Mouse (Mus musculus) adrenal gland, adult 2 months (tissue): ENCODE measurements around the gene Zpbp2. TPM values are rescaled to one million over a fixed set of nuclear protein-coding genes. Genes with fewer than 3 reads are reported as not detected.

ENCODE experiments used
- DNase-seq: peaks from one replicate; pipeline ENCODE4 v3.0.0; 2021
- long read RNA-seq: library from polyadenylated mRNA; stranded (forward); transcript quantifications from one replicate; pipeline ENCODE4 v2.0.0, GENCODE M21; 2021
- polyA plus RNA-seq: library from polyadenylated mRNA; depleted of rRNA; stranded (reverse); fragments of >200 nt; gene quantifications from 2 replicates; pipeline ENCODE4 v1.2.3, GENCODE M21; 2012; rRNA removed
- total RNA-seq, 2 experiments: library from RNA; stranded (reverse); gene quantifications; 2 replicates each; pipeline ENCODE4 v1.2.3; 2021

Zpbp2 gene
- total RNA-seq (under 1 TPM; 0.66 to 0.69 TPM), polyA plus RNA-seq (0.10 and 0.30 TPM in 2 replicates)
- long read RNA-seq, partial matches to known transcripts = 1 of 1 reads
- long read RNA-seq, other reads (novel, unspliced or antisense) = 0 of 1 reads

GRCm38 (mm10) chr11:98550975-98551828 is at the start of gene Zpbp2:
Gene Zpbp2 (plus strand): TSS chr11:98551097.
- DNase-seq = peak; percentile 95

DNA sequence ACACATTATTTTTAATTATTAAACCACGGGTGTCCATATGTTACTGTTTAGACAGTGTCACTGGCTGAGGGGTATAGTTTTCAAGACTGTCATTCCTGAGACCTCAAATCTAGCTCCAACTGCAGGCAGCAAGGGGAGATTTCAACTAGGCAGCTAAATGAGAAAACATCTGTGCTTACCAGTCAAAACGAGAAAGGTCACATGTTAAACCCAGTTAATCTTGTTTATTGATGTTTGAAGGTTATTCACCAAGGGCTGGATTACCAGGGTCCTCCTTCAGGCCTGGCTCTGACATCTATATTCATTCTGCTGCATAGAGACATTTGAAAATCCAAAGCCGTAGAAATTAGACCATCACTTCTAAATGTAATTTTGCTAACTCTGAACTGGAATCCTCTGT is 46.0 kb upstream of the Zpbp2 start:
- no peak for DNase-seq

GRCm38 (mm10) chr11:98509434-98509833 is 41.5 kb upstream of the Zpbp2 start:
- DNase-seq = peak; percentile 2

DNA sequence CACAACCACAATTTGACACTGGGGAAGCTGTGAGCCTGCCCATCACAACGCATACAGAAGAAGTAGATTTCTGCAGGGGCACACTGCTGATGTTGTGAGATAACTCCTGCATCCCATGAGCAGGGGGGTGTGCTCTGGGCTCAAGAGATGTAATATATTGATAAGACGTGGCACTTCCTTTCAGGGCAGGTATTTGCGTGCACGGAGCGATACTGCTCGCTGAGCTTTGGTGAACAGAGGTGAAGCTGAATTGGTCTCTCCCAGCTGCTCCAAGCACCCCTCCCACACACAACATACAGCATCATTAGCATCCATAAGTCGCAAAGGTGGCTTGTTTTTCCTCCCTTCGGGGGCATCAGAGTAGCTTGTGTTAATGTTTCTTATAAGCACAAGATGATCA is 40.8 kb upstream of the Zpbp2 start:
- DNase-seq = no peak

- DNase-seq = no peak
These were observed 38.0 kb upstream of the Zpbp2 start for GRCm38 (mm10) chr11:98512881-98513280.

DNA sequence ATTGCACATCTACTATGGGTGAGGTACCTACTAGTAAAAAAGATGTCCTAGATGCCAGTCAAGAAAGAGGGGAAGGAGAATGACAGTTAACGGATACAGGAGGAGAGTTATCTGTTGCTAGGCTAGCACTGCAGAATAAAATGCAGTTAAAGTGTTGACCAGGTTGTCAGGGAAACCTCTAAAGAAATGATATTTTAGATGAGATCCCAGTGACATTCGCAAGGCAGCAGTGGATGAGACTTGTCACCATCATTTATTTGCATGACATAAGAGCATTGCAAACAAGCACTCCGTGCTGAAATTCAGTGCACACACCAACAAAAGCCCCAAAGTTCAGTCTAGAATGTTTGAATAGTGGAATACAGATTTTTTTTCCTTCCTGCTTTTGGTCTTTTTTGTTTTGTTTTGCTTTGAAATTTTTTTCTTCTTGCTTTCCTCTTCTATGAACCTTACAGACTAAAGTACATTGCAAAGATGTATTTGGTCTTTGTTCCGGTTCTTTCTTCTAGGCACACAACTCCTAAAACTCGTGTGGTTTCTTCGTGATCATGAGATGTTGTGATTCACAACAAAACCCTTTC is 37.5 kb upstream of the Zpbp2 start:
- no peak for DNase-seq

DNA sequence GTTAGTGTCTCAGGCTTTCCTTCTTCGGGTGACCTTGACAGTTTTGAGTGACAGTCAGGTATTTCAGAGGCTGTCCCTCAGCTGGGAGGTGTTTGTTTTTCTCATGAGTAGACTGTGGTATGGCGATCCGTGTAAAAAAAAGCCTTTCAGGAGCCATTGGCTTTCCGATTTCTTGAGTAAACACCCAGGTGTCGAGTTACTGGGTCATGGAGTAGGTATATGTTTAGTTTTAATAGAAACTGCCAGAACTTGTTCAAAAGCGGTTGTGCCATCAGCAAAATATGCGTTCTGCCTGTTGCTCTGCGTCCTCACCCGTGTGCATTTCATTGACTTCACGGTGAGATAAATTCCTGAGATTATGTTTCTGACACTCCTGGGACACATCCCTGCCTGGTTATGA is 30.4 kb upstream of the Zpbp2 start:
- DNase-seq = no peak

DNA sequence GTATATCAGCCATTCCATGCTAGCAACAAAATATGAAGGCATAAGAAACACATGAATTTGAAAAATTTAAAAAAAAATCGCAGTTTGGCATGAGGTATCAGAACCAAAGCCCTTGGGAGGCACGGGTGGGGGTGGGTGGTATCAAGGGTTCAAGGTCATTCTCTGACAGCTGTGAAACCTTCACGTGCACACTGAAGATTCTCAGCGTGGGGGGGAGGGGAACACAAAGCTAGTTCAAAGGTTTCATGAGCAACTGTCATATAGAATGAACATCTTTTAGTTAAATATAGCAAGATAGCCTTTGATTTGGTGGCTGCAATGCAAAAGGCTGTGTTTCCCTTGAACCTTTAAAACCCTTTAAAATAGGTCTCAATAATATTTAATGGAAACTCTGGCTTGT is 25.8 kb upstream of the Zpbp2 start:
- DNase-seq = no peak

DNA sequence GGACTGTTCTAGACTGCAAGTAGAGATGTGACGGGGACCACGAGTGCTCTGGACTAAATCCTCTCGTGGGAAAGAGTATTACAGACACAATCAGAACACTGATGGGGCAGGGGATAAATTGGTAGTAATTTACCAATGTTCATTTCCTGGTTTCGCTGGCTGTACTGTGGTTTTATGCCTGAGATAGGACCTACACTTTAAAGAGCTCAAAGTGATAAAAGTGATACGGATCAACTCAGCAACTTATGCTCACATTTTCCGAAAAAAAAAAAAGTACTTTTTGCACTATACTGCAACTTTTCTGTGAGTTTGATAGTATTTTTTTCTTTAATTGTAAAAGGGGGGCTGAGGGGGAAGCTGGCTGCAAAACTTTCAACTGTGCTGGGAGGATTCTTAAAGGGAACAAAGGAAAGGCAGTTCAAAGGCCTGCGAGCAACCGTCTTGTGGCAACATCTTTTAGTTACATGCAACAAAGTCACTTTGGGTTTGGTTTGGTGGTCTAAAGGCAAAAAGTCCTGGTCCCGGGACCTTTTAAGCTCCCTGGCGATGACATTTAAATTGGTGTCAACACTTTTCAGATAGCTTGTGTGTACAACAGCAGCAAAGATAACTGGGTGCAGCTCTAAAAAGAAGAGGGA is 24.0 kb upstream of the Zpbp2 start:
- no peak for DNase-seq

GRCm38 (mm10) chr11:98537480-98538034 is 13.3 kb upstream of the Zpbp2 start:
- DNase-seq = no peak

GRCm38 (mm10) chr11:98540319-98540718 is 10.6 kb upstream of the Zpbp2 start:
- DNase-seq = no peak

- no peak for DNase-seq
These were observed 8.3 kb upstream of the Zpbp2 start for GRCm38 (mm10) chr11:98542553-98542952.

DNA sequence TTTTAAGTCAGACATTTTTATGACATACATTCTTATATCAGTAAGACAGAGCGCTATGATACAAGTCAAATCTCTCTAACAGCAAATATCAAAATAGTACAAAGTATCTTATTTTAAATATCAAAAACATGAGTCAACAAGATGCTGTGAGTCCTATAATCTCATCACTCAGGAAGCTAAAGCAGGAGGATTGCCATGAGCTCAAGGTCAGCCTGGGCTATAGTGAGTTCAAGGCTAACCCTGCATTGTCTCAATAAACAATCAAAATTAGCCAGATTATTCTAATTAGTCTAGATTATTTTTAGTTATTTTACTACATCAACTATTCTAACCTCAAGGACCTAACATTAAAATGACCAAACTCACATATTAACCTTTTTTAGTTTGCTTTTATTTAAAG is 7.5 kb upstream of the Zpbp2 start:
- no peak for DNase-seq

- DNase-seq = no peak
These were observed 5.8 kb upstream of the Zpbp2 start for GRCm38 (mm10) chr11:98544890-98545677.

- peak; percentile 56 for DNase-seq
These were observed 5.1 kb upstream of the Zpbp2 start, which contains the start of gene Ikzf3 for GRCm38 (mm10) chr11:98545711-98546231. Gene Ikzf3 (minus strand): TSS chr11:98546031.

DNA sequence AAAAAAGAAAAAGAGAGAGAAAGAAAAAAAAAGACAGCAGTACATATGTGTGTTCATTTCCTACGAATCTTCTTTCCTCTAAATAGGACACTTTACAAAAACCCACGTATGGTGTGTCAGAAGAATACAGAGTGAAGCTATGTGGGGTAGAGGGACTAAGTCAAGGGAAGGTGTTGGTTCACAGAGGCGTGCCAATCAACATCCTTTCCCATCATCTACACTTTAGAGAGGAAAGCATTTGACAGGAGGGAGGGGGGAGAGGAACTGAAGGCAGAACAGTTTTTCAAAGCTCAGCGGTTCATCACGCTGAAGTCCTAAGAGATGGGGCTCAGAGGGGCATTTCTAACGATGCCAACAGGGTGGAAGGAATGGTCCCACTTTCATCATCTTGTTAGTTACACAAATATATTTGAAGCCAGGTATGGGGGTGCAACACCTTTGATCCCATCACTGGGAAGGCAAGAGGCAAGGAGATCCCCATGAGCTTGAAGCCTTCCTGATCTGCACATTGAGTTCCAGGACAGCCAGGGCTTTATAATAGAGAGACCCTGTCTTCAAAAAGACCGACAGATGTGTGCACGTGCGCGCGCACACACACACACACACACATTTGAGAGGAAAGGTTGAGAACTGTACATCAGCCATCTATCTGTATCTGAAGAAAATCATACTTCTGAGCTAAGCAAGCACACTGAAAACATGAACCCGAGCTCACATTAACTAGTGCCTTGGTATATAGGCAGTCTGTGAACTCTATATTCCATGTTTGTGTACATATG is 4.2 kb upstream of the Zpbp2 start:
- no peak for DNase-seq

DNA sequence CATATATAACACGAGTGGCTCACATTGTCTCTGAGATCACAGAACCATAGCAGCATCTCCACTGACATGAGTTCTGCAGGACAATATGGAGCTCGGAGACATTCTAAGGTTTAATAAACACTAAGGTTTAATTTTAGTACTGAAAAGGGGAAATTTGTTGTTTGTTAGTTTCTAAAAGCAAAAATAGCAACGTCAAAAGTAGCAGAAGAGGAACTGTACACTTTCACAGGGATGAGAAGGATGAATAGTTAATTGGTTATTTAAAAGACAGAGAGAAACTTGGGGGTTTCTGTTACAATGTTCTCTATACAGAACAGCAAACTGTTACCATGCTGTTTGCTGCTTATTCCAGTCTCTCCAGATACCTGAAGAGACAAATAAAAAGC is 3.6 kb upstream of the Zpbp2 start:
- DNase-seq = no peak

DNA sequence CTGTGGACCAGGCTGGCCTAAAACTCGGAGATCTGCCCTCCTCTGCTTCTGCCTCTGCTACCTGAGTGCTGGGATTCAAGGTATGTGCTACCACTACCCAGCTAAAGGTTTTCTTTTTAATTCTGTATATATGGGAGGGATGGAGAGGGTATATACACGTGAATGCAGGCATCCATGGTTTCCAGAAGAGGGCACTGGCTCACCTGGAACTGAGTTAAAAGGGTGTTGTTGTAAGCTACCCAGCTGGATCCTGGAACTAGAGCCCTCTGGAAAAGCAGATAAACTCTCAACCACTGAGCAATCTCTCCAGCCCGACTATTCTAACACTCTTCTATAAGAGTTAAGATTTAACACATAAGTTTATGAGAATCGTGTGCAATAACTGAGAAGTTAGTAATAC is 1.5 kb upstream of the Zpbp2 start:
- DNase-seq = no peak

DNA sequence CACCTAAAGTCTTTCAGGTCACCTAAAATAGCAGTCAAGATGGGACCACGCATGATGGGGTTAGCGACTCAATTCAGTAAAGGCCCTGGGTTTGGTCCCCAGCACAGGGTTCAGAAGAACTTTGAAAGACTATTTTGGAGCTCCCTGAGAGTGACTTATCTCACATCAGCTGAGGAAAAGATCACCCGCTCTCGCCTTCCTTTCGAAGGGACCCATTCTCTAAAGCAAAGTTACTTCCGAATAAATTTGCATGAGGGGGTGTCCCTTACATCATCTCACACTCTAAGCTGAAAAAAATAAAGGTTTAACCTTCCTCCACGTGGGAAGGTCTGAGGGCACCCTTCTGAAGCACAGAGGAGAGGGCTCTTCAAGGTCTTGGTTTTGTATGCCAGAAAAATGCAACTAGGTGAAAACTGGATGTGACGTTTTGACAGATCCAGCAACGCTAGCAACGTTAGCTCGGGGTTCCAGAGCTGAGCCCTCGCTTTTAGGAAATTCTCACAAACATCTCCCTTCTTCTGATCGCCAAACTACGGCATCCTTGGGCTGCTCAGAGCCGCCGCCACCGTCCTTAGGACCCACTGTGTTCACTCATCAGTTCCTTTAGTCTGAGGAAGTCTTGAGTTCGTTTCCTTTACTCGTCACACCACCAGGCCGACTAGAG is 454 bp upstream of the Zpbp2 start:
- DNase-seq = no peak

DNA sequence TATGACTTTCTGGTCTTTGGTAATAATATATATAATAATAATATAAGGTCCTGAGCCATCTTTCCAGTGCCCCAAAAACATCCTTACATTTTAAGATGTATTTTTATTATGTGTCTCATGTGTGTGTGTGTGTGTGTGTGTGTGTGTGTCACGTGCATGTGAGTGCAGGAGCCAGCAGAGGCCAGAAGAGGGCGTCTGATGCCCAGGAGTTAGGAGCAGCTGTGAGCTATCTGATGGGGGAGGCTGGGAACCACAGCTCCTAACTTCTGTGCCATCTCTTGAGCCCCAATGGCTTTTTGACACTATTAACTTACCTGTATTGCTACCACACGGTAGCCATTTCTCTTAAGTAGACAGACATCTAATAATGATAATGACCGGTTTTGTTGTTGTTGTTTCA is 3.1 kb downstream of the Zpbp2 start:
- DNase-seq = no peak
